8 mouse cellular contexts compared by ENCODE assay signal in the genomic region with DNA sequence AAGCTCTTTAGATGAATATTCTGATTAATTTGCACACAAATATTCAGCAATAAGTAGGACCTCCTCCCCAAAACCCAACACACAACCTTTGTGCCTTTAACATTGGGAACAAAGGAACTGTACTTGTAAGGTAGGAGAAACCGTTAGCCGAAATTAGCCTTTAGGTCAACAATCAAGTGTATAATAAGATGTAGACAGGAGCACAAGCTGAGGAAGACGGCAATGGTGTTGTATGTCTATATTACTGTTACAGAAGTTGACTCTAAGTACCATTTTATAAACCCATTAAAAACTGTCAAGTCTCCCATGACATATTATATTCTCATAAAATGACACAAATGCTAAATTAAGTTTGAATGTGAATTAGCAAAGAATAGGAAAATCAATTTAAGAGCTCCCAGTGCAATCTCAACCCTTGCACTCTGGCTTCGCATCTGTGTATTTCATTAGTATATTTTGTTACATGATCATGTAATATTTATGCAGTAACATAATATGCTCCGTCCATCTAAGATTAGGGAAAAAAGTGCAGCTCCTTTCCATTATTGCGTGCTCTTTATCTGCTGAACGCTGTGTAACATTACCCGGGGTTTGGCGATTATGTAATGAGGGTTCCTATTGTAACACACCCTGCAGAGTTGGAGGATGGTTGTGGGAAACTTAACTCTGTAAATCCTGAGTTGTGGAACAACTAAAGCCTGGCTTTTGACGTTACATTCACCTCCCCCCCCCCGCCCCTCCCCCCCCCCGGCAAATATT.
DNase-seq lines count a peak whose midpoint lies in the region; ATAC-seq lines count a peak whose summit lies in the region.

No protein-coding gene starts in this region.

- no peaks in the 10 kb centered on the region for H3K36me3 ChIP-seq in forebrain, embryonic 12.5 days (replicated peaks)
- no peaks in the 10 kb centered on the region for H3K36me3 ChIP-seq in limb, embryonic 15.5 days

- ATAC-seq in frontal cortex, adult (ENCODE audit: low TSS enrichment): peak; percentile 65
- peak; percentile 58; the same call in 1 of the 2 replicates for ATAC-seq in forebrain, embryonic 12.5 days (ENCODE audit: low FRiP score)
- peak; percentile 74; the same call in 1 of the 2 replicates for ATAC-seq in limb, embryonic 15.5 days (ENCODE audit: insufficient number of reproducible peaks, low FRiP score, low TSS enrichment, low read depth)

- no peaks in the 10 kb centered on the region for H3K9me3 ChIP-seq in forebrain, embryonic 12.5 days
- no peaks in the 10 kb centered on the region for H3K9me3 ChIP-seq in limb, embryonic 15.5 days

- H3K9ac ChIP-seq in forebrain, embryonic 12.5 days: no peak overlapping the region
- no peak overlapping the region for H3K9ac ChIP-seq in limb, embryonic 15.5 days

- H3K27ac ChIP-seq in forebrain, embryonic 12.5 days: no peak overlapping the region
- no peak overlapping the region for H3K27ac ChIP-seq in limb, embryonic 15.5 days

- intact Hi-C loops in gastrocnemius, postnatal 14 days (cut with DNase I; ENCODE audit: low total_unique reads): no loop called here

- no peak for DNase-seq in frontal cortex, postnatal 10 days (ENCODE audit: low spot score in 2 of 2)
- peak; percentile 49 for DNase-seq in 416B (ENCODE audit: low read depth)
- DNase-seq in natural killer cell, adult 2 months (ENCODE audit: low spot score in 2 of 2): no peak
- DNase-seq in gastrocnemius, postnatal 14 days: no peak
- no peak for DNase-seq in adrenal gland, postnatal 4 days (ENCODE audit: low spot score in 2 of 2)

- H3K4me3 ChIP-seq in forebrain, embryonic 12.5 days (replicated peaks): no peak overlapping the region
- no peak overlapping the region for H3K4me3 ChIP-seq in limb, embryonic 15.5 days

- 17% methylated on average over 12 of the region's 12 CpGs for WGBS in forebrain, embryonic 12.5 days
- 15% methylated on average over 12 of the region's 12 CpGs for WGBS in limb, embryonic 15.5 days

- H3K4me1 ChIP-seq in forebrain, embryonic 12.5 days: peaks cover 19% of the 10 kb centered on the region
- peaks cover 7% of the 10 kb centered on the region for H3K4me1 ChIP-seq in limb, embryonic 15.5 days

- H3K27me3 ChIP-seq in forebrain, embryonic 12.5 days: no peaks in the 10 kb centered on the region
- H3K27me3 ChIP-seq in limb, embryonic 15.5 days: no peaks in the 10 kb centered on the region

- H3K4me2 ChIP-seq in forebrain, embryonic 12.5 days: peak overlapping the region; percentile 26; the same call in 1 of the 2 replicates
- peak overlapping the region; percentile 25 for H3K4me2 ChIP-seq in limb, embryonic 15.5 days
